Comparison of ENCODE assay signal across 21 mouse cellular contexts in genomic region chr6:99572071-99572470, GRCm38 (mm10). TPM values are rescaled to one million over a fixed set of nuclear protein-coding genes. Genes with fewer than 3 reads are reported as not detected.
DNase-seq lines count a peak whose midpoint lies in the region; ATAC-seq and TF ChIP-seq lines count a peak whose summit lies in the region.
"Had no signal": no experiment of that assay in that cellular context is flagged by ENCODE, and none has a peak within 500 bp of the region (broad histone marks: within the 10 kb centered on the region; RNA-seq: fewer than 3 reads in every experiment).

No protein-coding gene starts in this region.

- peak overlapping the region; percentile 13; the same call in 1 of the 2 replicates for H3K27ac ChIP-seq in left cerebral cortex, adult 2 months

- ATAC-seq in frontal cortex, adult (ENCODE audit: low TSS enrichment): peak; percentile 76
- ATAC-seq: activated CD4-positive, CD25-positive, alpha-beta regulatory T cell, adult 4 months; CD4-positive, CD25-positive, alpha-beta regulatory T cell, adult 4 months; Patski had no signal

- TF ChIP-seq CTCF in left cerebral cortex, adult 2 months (IDR thresholded peaks at IDR 0.05): no peak

- no peak for DNase-seq in frontal cortex, postnatal 14 days (ENCODE audit: low spot score in 2 of 2)
- DNase-seq in left cerebral cortex, adult 2 months (ENCODE audit: extremely low spot score in 1 of 2, low spot score in 2 of 2): no peak
- no peak for DNase-seq in left cerebral cortex, postnatal 10 days (ENCODE audit: extremely low spot score in 1 of 2, low spot score in 2 of 2)
- DNase-seq in right cerebral cortex, adult 2 months (ENCODE audit: low spot score in 2 of 2): peak; percentile 26 to 42
- no peak for DNase-seq in right cerebral cortex, postnatal 25 days
- DNase-seq in brain, adult 2 months (ENCODE audit: low read depth, low spot score): peak; percentile 65
- no peak for DNase-seq in cerebellum, postnatal 36 days
- DNase-seq: adrenal gland, adult 2 months; adrenal gland, adult 8-10 months; adrenal gland, postnatal 10 days; adrenal gland, postnatal 14 days; adrenal gland, postnatal 25 days; adrenal gland, postnatal 36 days; B cell, adult 2 months; cerebellum, adult 11 months; cerebellum, adult 11-12 months; cerebellum, adult 18-20 months had no signal

- no peak overlapping the region for H3K4me3 ChIP-seq in left cerebral cortex, adult 2 months

- intact Hi-C loops in left cerebral cortex, adult 2 months (cut with DNase I): no loop called here
- intact Hi-C loops in left cerebral cortex, postnatal 10 days (cut with DNase I): no loop called here

RNA-seq across cellular contexts. Expression of gene Foxp1, which starts 49.5 kb away (rescaled TPM):
- total RNA-seq in left cerebral cortex, adult 2 months (2021): 100 to 1,000 TPM; 133 to 139 TPM
- total RNA-seq in left cerebral cortex, postnatal 10 days (2021): 100 to 1,000 TPM; 157 to 161 TPM

Comparison
In these comparisons a context has a peak if more than half of its experiments do, and no peak if none do; other contexts are left out.
1. DNase-seq: peak in right cerebral cortex, adult 2 months (2 of 2) and brain, adult 2 months (single experiment); none in frontal cortex, postnatal 14 days (0 of 2), left cerebral cortex, adult 2 months (0 of 2), left cerebral cortex, postnatal 10 days (0 of 2), right cerebral cortex, postnatal 25 days (single experiment) and cerebellum, postnatal 36 days (0 of 2).